15 mouse cellular contexts compared by ENCODE assay signal in genomic region chr6:142850436-142850835, GRCm38 (mm10). TPM values are rescaled to one million over a fixed set of nuclear protein-coding genes. Genes with fewer than 3 reads are reported as not detected.
DNase-seq lines count a peak whose midpoint lies in the region; TF ChIP-seq lines count a peak whose summit lies in the region.
"Had no signal": no experiment of that assay in that cellular context is flagged by ENCODE, and none has a peak within 500 bp of the region (broad histone marks: within the 10 kb centered on the region; RNA-seq: fewer than 3 reads in every experiment).

No protein-coding gene starts in this region.

- TF ChIP-seq CTCF in gastrocnemius, adult 2 months (IDR thresholded peaks at IDR 0.05): no peak

- DNase-seq in gastrocnemius, adult 2 months: peak; percentile 31
- DNase-seq in gastrocnemius, adult 8-10 months (ENCODE audit: low spot score in 2 of 2): no peak
- peak; percentile 29 to 74 for DNase-seq in left cerebral cortex, postnatal 14 days (ENCODE audit: low spot score in 2 of 2)
- DNase-seq in left cerebral cortex, postnatal 4 days: no peak
- DNase-seq in heart, postnatal 10 days: peak; percentile 43 to 57
- DNase-seq in right cerebral cortex, postnatal 25 days: peak; percentile 23
- no peak for DNase-seq in neural tube, embryonic 10.5 days (ENCODE audit: extremely low spot score, low spot score)
- DNase-seq: cerebellum, adult 9-10 months; layer of hippocampus, postnatal 36 days; liver, postnatal 0 days; thymus, adult 2 months had no signal

- peak overlapping the region; percentile 35; the same call in 1 of the 2 replicates for H3K27ac ChIP-seq in gastrocnemius, adult 2 months
- H3K27ac ChIP-seq: hindbrain, embryonic 14.5 days; kidney, embryonic 15.5 days had no signal

- intact Hi-C loops in gastrocnemius, adult 2 months (cut with DNase I): no loop called here
- intact Hi-C loops in left cerebral cortex, postnatal 14 days (cut with DNase I): no loop called here
- intact Hi-C loops in left cerebral cortex, postnatal 4 days (cut with DNase I): no loop called here
- intact Hi-C loops in heart, postnatal 10 days (cut with DNase I): no loop called here

- H3K4me3 ChIP-seq in gastrocnemius, adult 2 months: no peak overlapping the region
- H3K4me3 ChIP-seq: kidney, embryonic 15.5 days had no signal

RNA-seq across cellular contexts. Expression of gene Sult6b2, which starts 46.1 kb away (rescaled TPM):
- not detected for total RNA-seq in gastrocnemius, adult 2 months (2021)
- total RNA-seq in gastrocnemius, adult 8-10 months (2022): not detected
- total RNA-seq in left cerebral cortex, postnatal 14 days (2021): under 1 TPM in 1 of 2 experiments, not detected in 1; 0.15 TPM
- total RNA-seq in left cerebral cortex, postnatal 4 days (2021): under 1 TPM in 1 of 2 experiments, not detected in 1; 0.16 TPM
- not detected for total RNA-seq in heart, postnatal 10 days (2021)
- total RNA-seq: adrenal gland, postnatal 4 days; layer of hippocampus, postnatal 36 days; megakaryocyte-erythroid progenitor cell, adult 5-6 weeks had no signal

Comparison
In these comparisons a context has a peak if more than half of its experiments do, and no peak if none do; other contexts are left out.
1. DNase-seq: peak in gastrocnemius, adult 2 months (single experiment), left cerebral cortex, postnatal 14 days (2 of 2), heart, postnatal 10 days (2 of 2) and right cerebral cortex, postnatal 25 days (single experiment); none in gastrocnemius, adult 8-10 months (0 of 2), left cerebral cortex, postnatal 4 days (single experiment) and neural tube, embryonic 10.5 days (single experiment).